ENCODE assay signal across 13 mouse cellular contexts in the genomic region with DNA sequence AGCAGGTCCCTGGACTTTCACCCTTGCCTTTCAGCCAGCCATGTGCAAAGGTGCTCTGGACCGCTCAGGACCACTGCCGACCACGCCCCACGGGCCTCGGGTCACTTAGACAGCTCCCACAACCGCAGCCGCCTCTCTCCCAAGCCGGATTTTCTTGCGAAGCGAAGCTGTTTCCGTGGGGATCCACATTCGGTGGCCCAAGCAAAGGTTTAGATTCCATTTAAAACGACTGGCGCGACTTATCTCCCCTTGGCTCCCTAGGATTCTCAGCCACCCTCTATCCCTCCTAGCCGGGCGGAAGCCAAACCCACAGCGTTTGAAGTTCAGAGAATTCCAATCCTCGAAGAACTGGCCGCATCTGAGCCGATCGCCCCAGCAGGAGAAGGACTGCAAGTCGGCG. TPM values are rescaled to one million over a fixed set of nuclear protein-coding genes. Genes with fewer than 3 reads are reported as not detected.
DNase-seq lines count a peak whose midpoint lies in the region; ATAC-seq and TF ChIP-seq lines count a peak whose summit lies in the region.
"Had no signal": no experiment of that assay in that cellular context is flagged by ENCODE, and none has a peak within 500 bp of the region (broad histone marks: within the 10 kb centered on the region; RNA-seq: fewer than 3 reads in every experiment).

No protein-coding gene starts in this region.

- no peak for ATAC-seq in lung, embryonic 14.5 days (ENCODE audit: insufficient read depth)
- ATAC-seq in neural tube, embryonic 13.5 days (ENCODE audit: low read depth) = no peak
- no peak for ATAC-seq in monocyte, adult 5-6 weeks (replicated peaks; ENCODE audit: insufficient number of reproducible peaks, low FRiP score, low TSS enrichment, poor library complexity, severe bottlenecking)

- no peak for TF ChIP-seq POLR2A in embryonic fibroblast, embryonic 13.5 days (IDR thresholded peaks at IDR 0.05; ENCODE audit: low read depth, low read length)

- H3K36me3 ChIP-seq in lung, embryonic 14.5 days (ENCODE audit: insufficient read depth) = no peaks in the 10 kb centered on the region
- no peaks in the 10 kb centered on the region for H3K36me3 ChIP-seq in neural tube, embryonic 13.5 days
- H3K36me3 ChIP-seq: G1E had no signal

- peak overlapping the region; percentile 41; the same call in 1 of the 2 replicates for H3K4me2 ChIP-seq in lung, embryonic 14.5 days
- peak overlapping the region; percentile 7 for H3K4me2 ChIP-seq in neural tube, embryonic 13.5 days

- peaks cover 98% of the 10 kb centered on the region for H3K27me3 ChIP-seq in lung, embryonic 14.5 days (ENCODE audit: insufficient read depth, low read length)
- H3K27me3 ChIP-seq in neural tube, embryonic 13.5 days = peaks cover 100% of the 10 kb centered on the region

- peak; percentile 55 for DNase-seq in lung, embryonic 14.5 days
- DNase-seq in lung, postnatal 36 days = no peak
- peak; percentile 59 to 72 for DNase-seq in kidney, adult 8-10 months
- no peak for DNase-seq in right cerebral cortex, postnatal 4 days
- DNase-seq in ovary, postnatal 36 days (ENCODE audit: low spot score) = no peak

- WGBS in lung, embryonic 14.5 days = 1% methylated on average over 24 of the region's 24 CpGs
- WGBS in neural tube, embryonic 13.5 days = under 1% methylated on average over 24 of the region's 24 CpGs

- H3K27ac ChIP-seq in lung, embryonic 14.5 days (ENCODE audit: low read depth) = no peak overlapping the region
- no peak overlapping the region for H3K27ac ChIP-seq in embryonic fibroblast, embryonic 13.5 days (ENCODE audit: insufficient read depth, low read length)
- H3K27ac ChIP-seq in neural tube, embryonic 13.5 days (replicated peaks) = no peak overlapping the region

- H3K4me1 ChIP-seq in lung, embryonic 14.5 days (ENCODE audit: insufficient read depth) = 0 out of 2 replicates have a peak, but pooled peaks cover 3% of the 10 kb centered on the region
- H3K4me1 ChIP-seq in embryonic fibroblast, embryonic 13.5 days (ENCODE audit: control insufficient read depth, insufficient read depth, low read length) = no peaks in the 10 kb centered on the region
- H3K4me1 ChIP-seq in neural tube, embryonic 13.5 days (replicated peaks) = peaks cover 19% of the 10 kb centered on the region

- no peak for TF ChIP-seq CTCF in lung, embryonic 14.5 days (IDR thresholded peaks at IDR 0.05; ENCODE audit: low read depth)
- no peak for TF ChIP-seq CTCF in embryonic fibroblast, embryonic 13.5 days (IDR thresholded peaks at IDR 0.05; ENCODE audit: borderline replicate concordance, insufficient read depth, low read length)

- H3K4me3 ChIP-seq in lung, embryonic 14.5 days (ENCODE audit: low read depth, low read length) = peak overlapping the region; percentile 5; the same call in 1 of the 2 replicates
- H3K4me3 ChIP-seq in embryonic fibroblast, embryonic 13.5 days (ENCODE audit: insufficient read depth, low read length) = peak overlapping the region; percentile 1; the same call in 1 of the 2 replicates
- 0 out of 2 replicates have a peak overlapping the region, but pooled peaks have one; percentile 10 for H3K4me3 ChIP-seq in neural tube, embryonic 13.5 days
- H3K4me3 ChIP-seq: erythroblast, embryonic 14.5 days had no signal

- no peak overlapping the region for H3K9ac ChIP-seq in lung, embryonic 14.5 days
- H3K9ac ChIP-seq in neural tube, embryonic 13.5 days = no peak overlapping the region

- H3K9me3 ChIP-seq in lung, embryonic 14.5 days (ENCODE audit: low read depth, low read length) = no peaks in the 10 kb centered on the region
- no peaks in the 10 kb centered on the region for H3K9me3 ChIP-seq in neural tube, embryonic 13.5 days
- H3K9me3 ChIP-seq: G1E had no signal

RNA-seq across cellular contexts. Expression of a gene that starts 2.9 kb away (rescaled TPM):
- not detected in 2 replicates for polyA plus RNA-seq in lung, embryonic 14.5 days (2014; fragmentation: Nextera tagmentation; extraction: Ambion mirVana)
- not detected in 2 replicates for polyA plus RNA-seq in embryonic fibroblast, embryonic 13.5 days (2011; ENCODE audit: insufficient read length, low read depth, missing spikeins)
- 1.7 and 2.3 TPM in 2 replicates for polyA plus RNA-seq in neural tube, embryonic 13.5 days (2015; fragmentation: Nextera tagmentation; extraction: Ambion mirVana)
- not detected in 3 replicates for total RNA-seq in monocyte, adult 5-6 weeks (2017)
- total RNA-seq: G1E; left cerebral cortex, postnatal 25 days had no signal
- polyA plus RNA-seq: erythroblast, embryonic 14.5 days; G1E; heart, postnatal 0 days had no signal

RNA-seq across cellular contexts. Expression of a gene that starts 49.7 kb away (rescaled TPM):
- not detected in 2 replicates for polyA plus RNA-seq in lung, embryonic 14.5 days (2014; fragmentation: Nextera tagmentation; extraction: Ambion mirVana)
- 3.3 and 5.0 TPM in 2 replicates for polyA plus RNA-seq in embryonic fibroblast, embryonic 13.5 days (2011; ENCODE audit: insufficient read length, low read depth, missing spikeins)
- 0.08 and 0.32 TPM in 2 replicates for polyA plus RNA-seq in neural tube, embryonic 13.5 days (2015; fragmentation: Nextera tagmentation; extraction: Ambion mirVana)
- total RNA-seq in monocyte, adult 5-6 weeks (2017) = not detected in 3 replicates
- total RNA-seq: G1E; left cerebral cortex, postnatal 25 days had no signal
- polyA plus RNA-seq: erythroblast, embryonic 14.5 days; G1E; heart, postnatal 0 days; testis, adult 2 months had no signal

Comparison
In these comparisons a context has a peak if more than half of its experiments do, and no peak if none do; other contexts are left out.
1. DNase-seq: peak in lung, embryonic 14.5 days (single experiment) and kidney, adult 8-10 months (2 of 2); none in lung, postnatal 36 days (single experiment), right cerebral cortex, postnatal 4 days (single experiment) and ovary, postnatal 36 days (single experiment).
2. Peak in every context shown above with its lines, with median percentiles within 50 percentile points of each other: H3K4me3 ChIP-seq.